Mouse (Mus musculus) 3134 (cell line): ENCODE results near the gene Dennd6b.

Experiments used
- DNase-seq: peaks from one replicate; pipeline ENCODE4 v3.0.0-alpha.2; 2011; ENCODE audit warnings: low spot score; ENCODE audit not compliant: insufficient read length; ENCODE audit errors: extremely low read depth

The Dennd6b gene

GRCm38 (mm10) chr15:89182328-89182741, 14.0 kb downstream of the Dennd6b start:
- DNase-seq = no peak

- DNase-seq = no peak
Observed at GRCm38 (mm10) chr15:89181561-89182270, 14.6 kb downstream of the Dennd6b start.

GRCm38 (mm10) chr15:89180571-89181229, 15.6 kb downstream of the Dennd6b start, which contains the start of gene Plxnb2:
Gene Plxnb2 (minus strand): TSS chr15:89180788.
- DNase-seq = peak; percentile 97

GRCm38 (mm10) chr15:89180081-89180541, 16.2 kb downstream of the Dennd6b start:
- no peak for DNase-seq

GRCm38 (mm10) chr15:89179630-89179964, 16.7 kb downstream of the Dennd6b start:
- DNase-seq = no peak

- DNase-seq = peak; percentile 82
Observed at GRCm38 (mm10) chr15:89178954-89179629, 17.2 kb downstream of the Dennd6b start.

GRCm38 (mm10) chr15:89178260-89178860, 17.9 kb downstream of the Dennd6b start:
- DNase-seq = no peak

GRCm38 (mm10) chr15:89177576-89178259, 18.6 kb downstream of the Dennd6b start:
- DNase-seq = no peak

- peak; percentile 82 for DNase-seq
Observed at GRCm38 (mm10) chr15:89177121-89177520, 19.2 kb downstream of the Dennd6b start.

GRCm38 (mm10) chr15:89175411-89176155, 20.7 kb downstream of the Dennd6b start:
- DNase-seq = no peak

GRCm38 (mm10) chr15:89174889-89175339, 21.4 kb downstream of the Dennd6b start:
- no peak for DNase-seq

- no peak for DNase-seq
Observed at GRCm38 (mm10) chr15:89173906-89174214, 22.4 kb downstream of the Dennd6b start.

GRCm38 (mm10) chr15:89173024-89173905, 23.0 kb downstream of the Dennd6b start:
- DNase-seq = no peak

- DNase-seq = no peak
Observed at GRCm38 (mm10) chr15:89172276-89172935, 23.9 kb downstream of the Dennd6b start.

GRCm38 (mm10) chr15:89171526-89172051, 24.7 kb downstream of the Dennd6b start:
- DNase-seq = no peak

GRCm38 (mm10) chr15:89170102-89170501, 26.2 kb downstream of the Dennd6b start:
- no peak for DNase-seq

GRCm38 (mm10) chr15:89169431-89169830, 26.9 kb downstream of the Dennd6b start:
- peak; percentile 91 for DNase-seq

- no peak for DNase-seq
Observed at GRCm38 (mm10) chr15:89168922-89169321, 27.4 kb downstream of the Dennd6b start.
